Mouse (Mus musculus): ENCODE data around the gene Arhgef6.

Gene Arhgef6

GRCm38 (mm10) chrX:57303188-57303878 is 35.2 kb downstream of the Arhgef6 start:
- no peak for DNase-seq (ENCODE audit: low spot score in 2 of 2)

GRCm38 (mm10) chrX:57298946-57299345 is 39.6 kb downstream of the Arhgef6 start:
- no peak for DNase-seq (ENCODE audit: low spot score in 2 of 2)

- DNase-seq (ENCODE audit: low spot score in 2 of 2) = no peak
These were observed 50.1 kb downstream of the Arhgef6 start for GRCm38 (mm10) chrX:57288458-57288857.

GRCm38 (mm10) chrX:57286281-57286680 is 52.2 kb downstream of the Arhgef6 start:
- DNase-seq (ENCODE audit: low spot score in 2 of 2) = no peak

GRCm38 (mm10) chrX:57282184-57282583 is 56.3 kb downstream of the Arhgef6 start:
- no peak for DNase-seq (ENCODE audit: low spot score in 2 of 2)

GRCm38 (mm10) chrX:57277560-57278335 is 60.8 kb downstream of the Arhgef6 start:
- DNase-seq (ENCODE audit: low spot score in 2 of 2) = no peak

- no peak for DNase-seq (ENCODE audit: low spot score in 2 of 2)
These were observed 75.0 kb downstream of the Arhgef6 start for GRCm38 (mm10) chrX:57263515-57263914.

GRCm38 (mm10) chrX:57260744-57261143 is 77.8 kb downstream of the Arhgef6 start:
- DNase-seq (ENCODE audit: low spot score in 2 of 2) = no peak

GRCm38 (mm10) chrX:57253329-57254055 is 85.0 kb downstream of the Arhgef6 start:
- DNase-seq (ENCODE audit: low spot score in 2 of 2) = no peak

- DNase-seq (ENCODE audit: low spot score in 2 of 2) = no peak
These were observed 100.0 kb downstream of the Arhgef6 start for GRCm38 (mm10) chrX:57238572-57238971.

- DNase-seq (ENCODE audit: low spot score in 2 of 2) = no peak
These were observed 102.5 kb downstream of the Arhgef6 start for GRCm38 (mm10) chrX:57235982-57236381.

- no peak for DNase-seq (ENCODE audit: low spot score in 2 of 2)
These were observed 104.9 kb downstream of the Arhgef6 start for GRCm38 (mm10) chrX:57233596-57233995.

- no peak for DNase-seq (ENCODE audit: low spot score in 2 of 2)
These were observed 110.4 kb downstream of the Arhgef6 start for GRCm38 (mm10) chrX:57228178-57228577.

GRCm38 (mm10) chrX:57223301-57223700 is 115.2 kb downstream of the Arhgef6 start:
- DNase-seq (ENCODE audit: low spot score in 2 of 2) = peak in 1 of 2 experiments; percentile 1

GRCm38 (mm10) chrX:57221881-57222280 is 116.6 kb downstream of the Arhgef6 start:
- no peak for DNase-seq (ENCODE audit: low spot score in 2 of 2)

- DNase-seq (ENCODE audit: low spot score in 2 of 2) = no peak
These were observed 119.0 kb downstream of the Arhgef6 start for GRCm38 (mm10) chrX:57219563-57219962.

- DNase-seq (ENCODE audit: low spot score in 2 of 2) = no peak
These were observed 122.3 kb downstream of the Arhgef6 start for GRCm38 (mm10) chrX:57216271-57216670.

GRCm38 (mm10) chrX:57215495-57215894 is 123.0 kb downstream of the Arhgef6 start:
- no peak for DNase-seq (ENCODE audit: low spot score in 2 of 2)

- DNase-seq (ENCODE audit: low spot score in 2 of 2) = no peak
These were observed 125.7 kb downstream of the Arhgef6 start for GRCm38 (mm10) chrX:57212862-57213261.

- DNase-seq (ENCODE audit: low spot score in 2 of 2) = no peak
These were observed 126.7 kb downstream of the Arhgef6 start, which contains the start of gene Cd40lg for GRCm38 (mm10) chrX:57211876-57212275. TSS of gene Cd40lg (plus strand) at chrX:57212143.

GRCm38 (mm10) chrX:57210591-57210990 is 127.9 kb downstream of the Arhgef6 start:
- no peak for DNase-seq (ENCODE audit: low spot score in 2 of 2)

- DNase-seq (ENCODE audit: low spot score in 2 of 2) = no peak
These were observed 138.1 kb downstream of the Arhgef6 start for GRCm38 (mm10) chrX:57200397-57200796.

All from urinary bladder, postnatal 36 days (tissue).